ENCODE assay signal across 17 mouse cellular contexts in genomic region chr12:98014607-98015278, GRCm38 (mm10).
DNase-seq lines count a peak whose midpoint lies in the region; ATAC-seq and TF ChIP-seq lines count a peak whose summit lies in the region.
"Had no signal": no experiment of that assay in that cellular context is flagged by ENCODE, and none has a peak within 500 bp of the region (broad histone marks: within the 10 kb centered on the region; RNA-seq: fewer than 3 reads in every experiment).

No protein-coding gene starts in this region.

- peak; percentile 69 for ATAC-seq in forebrain, embryonic 15.5 days (replicated peaks)
- ATAC-seq in forebrain, embryonic 12.5 days (ENCODE audit: low FRiP score): no peak
- ATAC-seq in midbrain, postnatal 0 days (ENCODE audit: low FRiP score): no peak
- no peak for ATAC-seq in hindbrain, embryonic 14.5 days (ENCODE audit: low FRiP score)

- WGBS in forebrain, embryonic 15.5 days: 40% methylated on average over 8 of the region's 8 CpGs
- 57% methylated on average over 8 of the region's 8 CpGs for WGBS in forebrain, embryonic 12.5 days
- WGBS in midbrain, postnatal 0 days: 55% methylated on average over 8 of the region's 8 CpGs
- 73% methylated on average over 8 of the region's 8 CpGs for WGBS in midbrain, embryonic 10.5 days
- WGBS in hindbrain, embryonic 14.5 days: 37% methylated on average over 8 of the region's 8 CpGs

- no peaks in the 10 kb centered on the region for H3K36me3 ChIP-seq in forebrain, embryonic 15.5 days
- H3K36me3 ChIP-seq in forebrain, embryonic 12.5 days (replicated peaks): no peaks in the 10 kb centered on the region
- H3K36me3 ChIP-seq in midbrain, postnatal 0 days (ENCODE audit: insufficient read depth, low read length): no peaks in the 10 kb centered on the region
- H3K36me3 ChIP-seq in midbrain, embryonic 10.5 days: no peaks in the 10 kb centered on the region
- no peaks in the 10 kb centered on the region for H3K36me3 ChIP-seq in hindbrain, embryonic 14.5 days (replicated peaks; ENCODE audit: control insufficient read depth, insufficient read depth)
- H3K36me3 ChIP-seq: limb, embryonic 12.5 days; liver, embryonic 13.5 days had no signal

- H3K4me2 ChIP-seq in forebrain, embryonic 15.5 days (replicated peaks): no peak overlapping the region
- no peak overlapping the region for H3K4me2 ChIP-seq in forebrain, embryonic 12.5 days
- no peak overlapping the region for H3K4me2 ChIP-seq in midbrain, postnatal 0 days (ENCODE audit: low read depth, low read length, poor library complexity, severe bottlenecking)
- H3K4me2 ChIP-seq in hindbrain, embryonic 14.5 days (replicated peaks): no peak overlapping the region
- H3K4me2 ChIP-seq: limb, embryonic 12.5 days; liver, embryonic 13.5 days had no signal

- no peak overlapping the region for H3K9ac ChIP-seq in forebrain, embryonic 15.5 days (replicated peaks)
- H3K9ac ChIP-seq in forebrain, embryonic 12.5 days: no peak overlapping the region
- H3K9ac ChIP-seq in midbrain, postnatal 0 days (replicated peaks; ENCODE audit: low read length, poor library complexity, severe bottlenecking): no peak overlapping the region
- H3K9ac ChIP-seq in hindbrain, embryonic 14.5 days: no peak overlapping the region
- H3K9ac ChIP-seq: limb, embryonic 12.5 days; liver, embryonic 13.5 days had no signal

- peak; percentile 47 for DNase-seq in midbrain, postnatal 0 days (ENCODE audit: low spot score)
- DNase-seq in midbrain, embryonic 10.5 days (ENCODE audit: low spot score): no peak
- DNase-seq in hindbrain, embryonic 14.5 days (ENCODE audit: low spot score): peak; percentile 42
- no peak for DNase-seq in kidney, postnatal 25 days
- no peak for DNase-seq in urinary bladder, postnatal 14 days (ENCODE audit: low spot score)
- DNase-seq: adrenal gland, postnatal 14 days; B cell, adult 2 months; cerebellum, adult 9-11 months; gastrocnemius, postnatal 25 days; kidney, adult 2 months; kidney, postnatal 36 days; liver, embryonic 13.5 days; right cerebral cortex, adult 18-20 months; thymus, postnatal 4 days had no signal

- peaks cover 7% of the 10 kb centered on the region; the same call in 1 of the 2 replicates for H3K4me1 ChIP-seq in forebrain, embryonic 15.5 days
- H3K4me1 ChIP-seq in forebrain, embryonic 12.5 days: peaks cover 3% of the 10 kb centered on the region; the same call in 1 of the 2 replicates
- H3K4me1 ChIP-seq in midbrain, postnatal 0 days (ENCODE audit: insufficient read depth, low read length): no peaks in the 10 kb centered on the region
- H3K4me1 ChIP-seq in midbrain, embryonic 10.5 days: no peaks in the 10 kb centered on the region
- no peaks in the 10 kb centered on the region for H3K4me1 ChIP-seq in hindbrain, embryonic 14.5 days (replicated peaks; ENCODE audit: control insufficient read depth, insufficient read depth, low read length)
- H3K4me1 ChIP-seq: limb, embryonic 12.5 days; liver, embryonic 13.5 days had no signal

- H3K4me3 ChIP-seq in forebrain, embryonic 15.5 days: no peak overlapping the region
- no peak overlapping the region for H3K4me3 ChIP-seq in forebrain, embryonic 12.5 days (replicated peaks)
- H3K4me3 ChIP-seq in midbrain, postnatal 0 days (ENCODE audit: low read depth, low read length): no peak overlapping the region
- H3K4me3 ChIP-seq in midbrain, embryonic 10.5 days: no peak overlapping the region
- H3K4me3 ChIP-seq in hindbrain, embryonic 14.5 days (replicated peaks; ENCODE audit: low read length): no peak overlapping the region
- H3K4me3 ChIP-seq: limb, embryonic 12.5 days; liver, embryonic 13.5 days had no signal

- H3K27me3 ChIP-seq in forebrain, embryonic 15.5 days: no peaks in the 10 kb centered on the region
- no peaks in the 10 kb centered on the region for H3K27me3 ChIP-seq in forebrain, embryonic 12.5 days
- no peaks in the 10 kb centered on the region for H3K27me3 ChIP-seq in midbrain, postnatal 0 days (ENCODE audit: insufficient read depth, low read length)
- no peaks in the 10 kb centered on the region for H3K27me3 ChIP-seq in midbrain, embryonic 10.5 days (ENCODE audit: low read depth, poor library complexity, severe bottlenecking)
- H3K27me3 ChIP-seq in hindbrain, embryonic 14.5 days (ENCODE audit: control insufficient read depth, insufficient read depth, low read length): no peaks in the 10 kb centered on the region
- H3K27me3 ChIP-seq: limb, embryonic 12.5 days; liver, embryonic 13.5 days had no signal

- H3K9me3 ChIP-seq in forebrain, embryonic 15.5 days: no peaks in the 10 kb centered on the region
- H3K9me3 ChIP-seq in forebrain, embryonic 12.5 days: no peaks in the 10 kb centered on the region
- no peaks in the 10 kb centered on the region for H3K9me3 ChIP-seq in midbrain, postnatal 0 days (ENCODE audit: low read length)
- H3K9me3 ChIP-seq in midbrain, embryonic 10.5 days (replicated peaks): no peaks in the 10 kb centered on the region
- H3K9me3 ChIP-seq in hindbrain, embryonic 14.5 days (ENCODE audit: control insufficient read depth, low read length): no peaks in the 10 kb centered on the region
- H3K9me3 ChIP-seq: limb, embryonic 12.5 days; liver, embryonic 13.5 days had no signal

- peak overlapping the region; percentile 55 for H3K27ac ChIP-seq in forebrain, embryonic 15.5 days (replicated peaks)
- no peak overlapping the region for H3K27ac ChIP-seq in forebrain, embryonic 12.5 days
- no peak overlapping the region for H3K27ac ChIP-seq in midbrain, postnatal 0 days (ENCODE audit: low read depth, low read length)
- H3K27ac ChIP-seq in midbrain, embryonic 10.5 days (replicated peaks): no peak overlapping the region
- 0 out of 2 replicates have a peak overlapping the region, but pooled peaks have one; percentile 20 for H3K27ac ChIP-seq in hindbrain, embryonic 14.5 days
- H3K27ac ChIP-seq: limb, embryonic 12.5 days; liver, embryonic 13.5 days had no signal

- no peak for TF ChIP-seq CTCF in midbrain, postnatal 0 days (IDR thresholded peaks at IDR 0.05)

Comparison
In these comparisons a context has a peak if more than half of its experiments do, and no peak if none do; other contexts are left out.
1. H3K27ac ChIP-seq: peak in forebrain, embryonic 15.5 days (single experiment) and hindbrain, embryonic 14.5 days (single experiment); none in forebrain, embryonic 12.5 days (single experiment), midbrain, postnatal 0 days (single experiment) and midbrain, embryonic 10.5 days (single experiment).
2. DNase-seq: peak in midbrain, postnatal 0 days (single experiment) and hindbrain, embryonic 14.5 days (single experiment); none in midbrain, embryonic 10.5 days (single experiment), kidney, postnatal 25 days (0 of 2) and urinary bladder, postnatal 14 days (single experiment).